Mouse (Mus musculus) lung, postnatal 10 days (tissue): Measurements from ENCODE around the gene Anapc15-ps.

Source experiments
- DNase-seq: peaks from one replicate; pipeline ENCODE4 v3.0.0; 2021

Anapc15-ps gene

DNA sequence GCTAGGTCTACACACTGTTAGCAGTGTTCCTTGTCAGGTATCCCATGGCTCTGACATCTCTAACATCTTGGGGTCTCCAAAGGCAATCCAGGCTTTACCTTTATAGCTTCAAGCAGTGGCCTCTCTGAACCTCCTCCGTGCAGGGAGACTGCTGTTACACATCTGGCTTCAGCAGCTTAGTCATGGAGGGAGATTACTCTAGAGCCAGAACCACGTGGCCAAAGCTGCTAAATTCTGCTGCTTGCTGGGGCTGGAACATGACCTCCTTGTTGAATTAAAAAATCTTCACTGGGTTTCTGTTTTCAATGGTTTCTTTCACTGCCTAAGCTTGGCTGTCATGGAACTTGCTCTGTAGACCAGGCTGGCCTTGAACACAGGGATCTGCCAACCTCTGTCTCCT is 44.9 kb downstream of the Anapc15-ps start:
- no peak for DNase-seq

DNA sequence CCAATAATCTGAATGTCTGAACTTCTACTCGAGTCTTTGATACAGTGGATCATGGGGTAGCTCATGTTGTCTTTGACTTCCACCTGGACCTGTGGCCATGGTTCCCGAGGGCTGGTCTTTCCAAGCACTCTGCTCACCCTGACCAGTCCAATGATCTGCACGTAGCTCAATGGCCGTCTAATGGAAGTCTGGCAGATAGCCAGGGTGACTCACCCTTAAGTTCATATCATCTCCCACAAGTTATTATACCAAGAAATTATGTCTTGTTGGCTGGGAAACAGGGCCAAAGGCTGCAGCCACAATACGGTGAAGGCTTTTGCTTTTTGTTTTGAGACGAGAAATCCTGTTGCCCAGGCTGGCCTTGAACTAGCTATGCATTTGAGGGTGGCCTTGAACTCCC is 45.9 kb downstream of the Anapc15-ps start:
- DNase-seq: no peak

DNA sequence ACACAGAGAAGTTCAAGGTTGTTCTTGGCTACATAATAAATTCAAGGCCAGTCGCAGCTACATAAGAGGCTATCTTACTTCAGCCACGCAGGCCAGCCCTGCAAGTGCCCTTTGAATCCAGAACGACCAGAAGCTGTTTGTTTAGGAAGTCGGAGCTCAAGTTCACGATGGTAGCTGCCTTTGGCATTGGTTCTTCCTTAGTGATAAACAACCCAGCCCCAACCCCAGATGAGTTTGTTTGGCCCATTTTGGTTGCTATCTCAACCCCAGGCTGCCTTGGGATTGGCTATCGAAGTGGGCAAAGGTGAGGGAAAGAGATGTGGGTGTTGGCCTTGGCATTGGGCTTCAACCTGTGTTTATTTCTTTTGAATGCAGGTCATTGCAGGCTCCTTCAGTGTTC is 48.0 kb downstream of the Anapc15-ps start:
- DNase-seq: no peak

DNA sequence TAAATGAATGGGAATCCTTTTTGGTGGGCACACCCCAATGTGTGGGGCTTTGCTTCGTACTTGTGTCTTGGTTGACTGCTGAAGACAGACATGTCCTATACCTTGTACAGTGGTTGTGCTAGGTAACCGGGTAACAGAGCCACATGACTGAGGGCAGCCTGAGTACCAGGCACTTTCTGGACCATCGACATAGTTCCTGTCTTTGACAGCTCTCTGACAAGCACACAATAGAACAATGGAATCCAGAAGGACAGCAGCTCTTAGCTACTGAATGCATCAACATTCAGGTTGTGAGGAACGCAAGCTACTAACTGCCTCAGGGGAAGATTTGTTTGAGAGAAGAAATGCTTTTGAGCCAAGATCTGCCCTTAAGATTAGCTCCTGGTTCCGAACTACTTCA is 49.2 kb downstream of the Anapc15-ps start:
- DNase-seq: no peak

DNA sequence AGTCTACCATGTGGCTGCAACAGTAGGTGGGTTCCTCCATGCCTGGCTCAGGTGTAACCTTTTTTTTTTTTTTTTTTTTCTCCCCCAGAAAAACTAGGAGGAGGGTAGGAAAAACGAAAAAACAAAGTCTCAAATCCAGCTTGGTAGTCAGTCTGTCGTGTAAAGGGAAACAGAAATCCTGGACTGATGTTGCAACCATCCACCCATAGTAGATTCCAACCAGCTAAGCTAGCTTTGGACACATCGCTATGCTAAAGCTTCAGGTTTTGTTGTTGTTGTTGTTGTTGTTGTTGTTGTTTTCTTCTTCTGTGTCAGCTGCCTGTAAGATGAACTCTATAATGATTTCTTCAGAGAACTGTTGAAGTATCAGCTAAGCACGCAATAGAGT is 49.7 kb downstream of the Anapc15-ps start:
- no peak for DNase-seq
